Mouse (Mus musculus): Measurements from ENCODE around the gene Zfp354b. TPM values are rescaled to one million over a fixed set of nuclear protein-coding genes. Genes with fewer than 3 reads are reported as not detected.

The Zfp354b gene
- total and polyA plus RNA-seq, 3 experiments: 0.11 TPM; not detected in 2

GRCm38 (mm10) chr11:50943506-50943905 is 12.1 kb upstream of the Zfp354b start, which contains the start of gene 4933414I15Rik:
TSS of gene 4933414I15Rik (minus strand) at chr11:50943765.
- Histone ChIP-seq H3K36me3 (replicated peaks) (no peaks in the 10 kb centered on the region), H3K27me3 (ENCODE audit: insufficient read depth, low read length) (no peaks in the 10 kb centered on the region), H3K4me1 (ENCODE audit: insufficient read depth, low read depth, low read length) (no peaks in the 10 kb centered on the region), H3K4me3 (ENCODE audit: low read depth, low read length) (no peak within 1 kb of the TSS), H3K9me3 (replicated peaks) (peaks cover 29% of the 10 kb centered on the region)
- no peak for ATAC-seq (ENCODE audit: extremely low read depth, insufficient number of reproducible peaks, low FRiP score, poor library complexity, severe bottlenecking)
- DNase-seq (ENCODE audit: low spot score): no peak
- TF ChIP-seq CTCF (IDR thresholded peaks at IDR 0.05; ENCODE audit: low read depth, low read length) (no peak), POLR2AphosphoS5 (IDR thresholded peaks at IDR 0.05; ENCODE audit: insufficient replicate concordance, low read depth, low read length) (no peak), TAL1 (conservative IDR thresholded peaks at IDR 0.05; ENCODE audit: low read depth, low read length) (no peak), GATA1 (IDR thresholded peaks at IDR 0.05; ENCODE audit: borderline replicate concordance, low read length) (no peak)

- Histone ChIP-seq H3K9me3 (replicated peaks) (peaks cover 36% of the 10 kb centered on the region), H3K27me3 (ENCODE audit: insufficient read depth, low read length) (no peaks in the 10 kb centered on the region), H3K36me3 (replicated peaks) (no peaks in the 10 kb centered on the region), H3K4me3 (ENCODE audit: low read depth, low read length) (no peak overlapping the region), H3K4me1 (ENCODE audit: insufficient read depth, low read depth, low read length) (no peaks in the 10 kb centered on the region)
- no peak for ATAC-seq (ENCODE audit: extremely low read depth, insufficient number of reproducible peaks, low FRiP score, poor library complexity, severe bottlenecking)
- no peak for TF ChIP-seq GATA1 (IDR thresholded peaks at IDR 0.05; ENCODE audit: borderline replicate concordance, low read length)
- TF ChIP-seq TAL1 (conservative IDR thresholded peaks at IDR 0.05; ENCODE audit: low read depth, low read length): no peak
- TF ChIP-seq POLR2AphosphoS5 (IDR thresholded peaks at IDR 0.05; ENCODE audit: insufficient replicate concordance, low read depth, low read length): no peak
- DNase-seq (ENCODE audit: low spot score): no peak
These were observed 11.0 kb upstream of the Zfp354b start for GRCm38 (mm10) chr11:50942386-50942785.

DNA sequence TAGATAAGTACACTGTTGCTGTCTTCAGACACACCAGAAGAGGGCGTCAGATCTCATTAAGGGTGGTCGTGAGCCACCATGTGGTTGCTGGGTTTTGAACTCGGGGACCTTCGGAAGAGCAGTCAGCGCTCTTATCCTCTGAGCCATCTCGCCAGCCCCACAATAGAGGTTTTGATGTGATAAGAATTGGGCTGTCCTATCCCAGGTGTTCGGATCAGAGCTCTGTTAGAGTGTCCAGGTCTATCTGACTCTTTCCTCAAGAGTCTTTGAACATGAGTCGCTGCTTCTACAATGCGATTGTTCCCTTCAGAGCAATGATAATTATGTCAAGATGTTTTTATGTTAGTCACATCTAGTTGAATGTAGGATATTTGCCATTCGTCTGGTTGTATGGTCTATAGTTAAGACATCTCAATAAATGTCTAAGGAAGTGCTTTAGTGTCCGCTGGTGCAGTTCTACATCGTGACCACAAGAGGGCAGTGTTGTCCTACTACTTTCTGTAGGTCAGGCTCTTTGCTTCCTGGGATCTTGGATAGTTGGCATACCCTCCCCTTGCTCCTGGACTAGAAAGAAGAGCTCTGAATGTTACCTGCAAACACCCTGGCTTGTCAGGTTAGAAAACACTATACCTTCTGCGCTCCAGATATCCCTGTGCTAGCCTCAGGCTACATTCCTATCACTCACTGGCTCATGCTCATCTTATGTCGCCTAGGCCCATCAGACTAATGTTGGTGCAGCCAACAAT is 8.4 kb upstream of the Zfp354b start:
- no peaks in the 10 kb centered on the region for H3K36me3 ChIP-seq (replicated peaks)
- no peak for DNase-seq (ENCODE audit: low spot score)
- no peaks in the 10 kb centered on the region for H3K27me3 ChIP-seq (ENCODE audit: insufficient read depth, low read length)
- no peaks in the 10 kb centered on the region for H3K4me1 ChIP-seq (ENCODE audit: insufficient read depth, low read depth, low read length)
- ATAC-seq (ENCODE audit: extremely low read depth, insufficient number of reproducible peaks, low FRiP score, poor library complexity, severe bottlenecking): no peak
- H3K4me3 ChIP-seq (ENCODE audit: low read depth, low read length): no peak overlapping the region
- TF ChIP-seq CTCF (IDR thresholded peaks at IDR 0.05; ENCODE audit: low read depth, low read length) (peak; percentile 64), TAL1 (conservative IDR thresholded peaks at IDR 0.05; ENCODE audit: low read depth, low read length) (no peak), GATA1 (IDR thresholded peaks at IDR 0.05; ENCODE audit: borderline replicate concordance, low read length) (no peak), GATA2 (IDR thresholded peaks at IDR 0.05; ENCODE audit: borderline replicate concordance, low read depth, low read length) (no peak), POLR2AphosphoS5 (IDR thresholded peaks at IDR 0.05; ENCODE audit: insufficient replicate concordance, low read depth, low read length) (no peak)
- H3K9me3 ChIP-seq (replicated peaks): peaks cover 46% of the 10 kb centered on the region

- ATAC-seq (ENCODE audit: extremely low read depth, insufficient number of reproducible peaks, low FRiP score, poor library complexity, severe bottlenecking): no peak
- no peaks in the 10 kb centered on the region for H3K36me3 ChIP-seq (replicated peaks)
- no peak for TF ChIP-seq GATA2 (IDR thresholded peaks at IDR 0.05; ENCODE audit: borderline replicate concordance, low read depth, low read length)
- TF ChIP-seq POLR2AphosphoS5 (IDR thresholded peaks at IDR 0.05; ENCODE audit: insufficient replicate concordance, low read depth, low read length): no peak
- no peak for TF ChIP-seq CTCF (IDR thresholded peaks at IDR 0.05; ENCODE audit: low read depth, low read length)
- TF ChIP-seq TAL1 (conservative IDR thresholded peaks at IDR 0.05; ENCODE audit: low read depth, low read length): no peak
- no peak for TF ChIP-seq GATA1 (IDR thresholded peaks at IDR 0.05; ENCODE audit: borderline replicate concordance, low read length)
- H3K27me3 ChIP-seq (ENCODE audit: insufficient read depth, low read length): no peaks in the 10 kb centered on the region
- DNase-seq (ENCODE audit: low spot score): no peak
- peaks cover 46% of the 10 kb centered on the region for H3K9me3 ChIP-seq (replicated peaks)
- no peaks in the 10 kb centered on the region for H3K4me1 ChIP-seq (ENCODE audit: insufficient read depth, low read depth, low read length)
- H3K4me3 ChIP-seq (ENCODE audit: low read depth, low read length): no peak overlapping the region
These were observed 7.0 kb upstream of the Zfp354b start for GRCm38 (mm10) chr11:50938435-50938834.

- ATAC-seq (ENCODE audit: extremely low read depth, insufficient number of reproducible peaks, low FRiP score, poor library complexity, severe bottlenecking): no peak
- Histone ChIP-seq H3K36me3 (replicated peaks) (no peaks in the 10 kb centered on the region), H3K9me3 (replicated peaks) (peaks cover 48% of the 10 kb centered on the region), H3K4me3 (ENCODE audit: low read depth, low read length) (no peak overlapping the region), H3K27me3 (ENCODE audit: insufficient read depth, low read length) (no peaks in the 10 kb centered on the region), H3K4me1 (ENCODE audit: insufficient read depth, low read depth, low read length) (no peaks in the 10 kb centered on the region)
- DNase-seq (ENCODE audit: low spot score): no peak
- TF ChIP-seq GATA1 (IDR thresholded peaks at IDR 0.05; ENCODE audit: borderline replicate concordance, low read length): no peak
These were observed 607 bp upstream of the Zfp354b start for GRCm38 (mm10) chr11:50932040-50932439.

DNA sequence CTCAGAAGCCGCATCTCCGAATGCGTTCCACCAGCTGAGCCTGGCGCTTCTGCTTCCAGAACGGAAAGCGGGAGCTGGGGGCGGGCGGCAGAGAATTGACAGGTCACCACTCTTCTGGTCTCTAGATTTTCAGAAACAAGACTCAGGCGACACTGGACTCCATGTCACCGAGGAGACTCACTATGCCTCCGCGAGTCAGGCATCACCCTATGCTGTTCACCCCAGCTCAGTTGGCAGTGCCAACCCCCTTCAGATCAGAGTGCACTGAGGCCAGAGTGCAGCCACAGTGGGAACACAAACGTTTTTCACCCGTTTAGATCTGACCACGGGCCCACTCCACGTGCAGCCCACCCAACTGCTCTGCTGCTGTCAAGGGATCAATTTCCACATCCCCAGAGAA is 412 bp downstream of the Zfp354b start:
- DNase-seq (ENCODE audit: low spot score): no peak
- no peak overlapping the region for H3K4me3 ChIP-seq (ENCODE audit: low read depth, low read length)
- no peaks in the 10 kb centered on the region for H3K27me3 ChIP-seq (ENCODE audit: insufficient read depth, low read length)
- no peaks in the 10 kb centered on the region for H3K4me1 ChIP-seq (ENCODE audit: insufficient read depth, low read depth, low read length)
- peaks cover 49% of the 10 kb centered on the region for H3K9me3 ChIP-seq (replicated peaks)
- H3K36me3 ChIP-seq (replicated peaks): no peaks in the 10 kb centered on the region
- no peak for TF ChIP-seq GATA1 (IDR thresholded peaks at IDR 0.05; ENCODE audit: borderline replicate concordance, low read length)
- TF ChIP-seq POLR2AphosphoS5 (IDR thresholded peaks at IDR 0.05; ENCODE audit: insufficient replicate concordance, low read depth, low read length): no peak
- TF ChIP-seq TAL1 (conservative IDR thresholded peaks at IDR 0.05; ENCODE audit: low read depth, low read length): no peak
- TF ChIP-seq GATA2 (IDR thresholded peaks at IDR 0.05; ENCODE audit: borderline replicate concordance, low read depth, low read length): no peak
- no peak for TF ChIP-seq CTCF (IDR thresholded peaks at IDR 0.05; ENCODE audit: low read depth, low read length)
- no peak for ATAC-seq (ENCODE audit: extremely low read depth, insufficient number of reproducible peaks, low FRiP score, poor library complexity, severe bottlenecking)
